Mouse (Mus musculus) mouse trophoblast stem cell (cell line): ENCODE results near the gene Rbbp8nl.

Experiments
- in situ Hi-C, 2 experiments: fragments of 300-500 bp; cut with MseI, MboI; formaldehyde crosslinking; loops; 2 replicates in 1 of 2; 3 replicates in 1 of 2; pipeline ENCODE4 v1.15.1; 2025

The Rbbp8nl gene

DNA sequence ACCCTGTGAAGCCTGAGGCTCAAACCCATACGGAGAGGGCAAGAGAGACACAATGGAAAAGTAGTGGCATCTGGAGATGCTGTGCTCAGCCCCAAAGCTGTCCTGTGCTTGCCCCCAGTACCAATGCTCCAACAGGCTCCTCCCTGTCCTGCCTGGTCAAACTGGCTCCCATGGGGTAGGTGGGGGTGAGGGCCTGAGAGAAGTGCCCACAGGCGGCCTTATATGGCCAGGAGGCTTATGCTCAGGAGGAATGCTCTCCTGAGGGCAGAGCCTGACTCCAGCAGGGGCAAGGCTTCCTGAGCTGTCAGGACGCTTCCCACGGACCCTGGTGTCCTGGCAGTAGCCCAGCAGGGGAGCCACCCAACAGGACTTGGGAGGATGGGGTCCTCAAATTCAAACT is 59.2 kb downstream of the Rbbp8nl start:
- in situ Hi-C loops, result no loop called here

DNA sequence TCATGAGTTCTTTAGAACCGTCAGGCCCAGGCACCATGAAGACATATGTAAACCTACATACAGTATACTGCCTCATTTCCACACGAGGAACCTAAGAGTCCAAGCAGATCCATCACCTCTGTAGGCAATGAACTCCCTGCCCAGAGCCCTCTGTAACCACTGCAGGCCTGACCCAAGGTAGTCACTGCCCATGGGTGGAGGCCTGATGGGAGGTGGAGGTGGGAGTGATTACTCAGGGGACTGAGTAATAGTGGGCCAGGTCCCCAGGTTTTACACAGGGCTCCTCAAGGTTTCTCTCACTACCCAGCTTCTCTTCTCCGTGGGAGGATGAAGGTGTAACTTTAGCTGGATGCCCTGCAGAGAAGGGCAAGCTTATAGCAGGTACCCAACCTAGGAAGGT is 60.5 kb downstream of the Rbbp8nl start:
- in situ Hi-C loops, result no loop called here

DNA sequence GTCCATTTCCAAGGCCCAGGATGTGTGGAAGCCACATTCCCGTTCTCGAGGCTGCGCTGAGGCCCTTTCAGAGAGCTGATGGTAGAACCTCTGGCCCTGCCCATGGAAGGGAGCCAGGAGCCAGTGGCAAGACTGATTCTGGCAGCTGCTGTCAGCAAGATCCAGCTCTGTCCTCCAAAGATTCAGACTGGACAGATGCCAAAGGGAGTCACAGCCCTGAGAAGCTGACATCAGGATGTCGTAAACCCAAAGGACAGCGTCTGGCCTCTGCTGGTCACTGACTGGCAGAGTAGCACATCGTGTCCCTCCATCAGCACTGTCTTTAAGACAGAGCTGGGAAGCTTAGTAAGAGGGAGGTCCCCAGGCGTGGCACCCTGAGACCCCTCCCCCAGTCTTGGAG is 61.1 kb downstream of the Rbbp8nl start:
- in situ Hi-C loops, result no loop called here

DNA sequence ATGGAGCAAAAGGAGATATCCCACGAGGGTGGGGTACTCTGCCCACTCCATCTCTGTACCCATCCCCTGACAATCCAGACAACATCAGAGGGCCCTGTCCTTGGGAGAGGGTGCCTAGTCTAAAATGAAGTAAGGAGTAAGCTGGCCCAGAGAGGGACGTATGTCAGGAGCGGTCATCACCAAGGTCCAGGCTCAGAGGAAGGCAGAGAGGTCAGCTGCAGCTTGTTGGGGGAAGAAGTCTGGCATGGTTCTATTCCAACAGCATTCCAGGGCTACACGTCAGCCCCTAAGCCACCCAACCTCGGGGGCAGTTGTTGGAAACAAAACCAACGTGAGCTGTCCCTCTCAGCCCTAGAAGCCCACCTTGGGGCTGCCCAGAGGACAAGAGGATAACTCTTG is 61.6 kb downstream of the Rbbp8nl start:
- in situ Hi-C loops, result no loop called here
